Mouse (Mus musculus): ENCODE results near the gene Akirin2. TPM values are rescaled to one million over a fixed set of nuclear protein-coding genes. Genes with fewer than 3 reads are reported as not detected.

The Akirin2 gene
- 95.9 and 99.2 TPM in 2 replicates for polyA plus RNA-seq (2016; fragmentation: Nextera tagmentation; extraction: Ambion mirVana)

DNA sequence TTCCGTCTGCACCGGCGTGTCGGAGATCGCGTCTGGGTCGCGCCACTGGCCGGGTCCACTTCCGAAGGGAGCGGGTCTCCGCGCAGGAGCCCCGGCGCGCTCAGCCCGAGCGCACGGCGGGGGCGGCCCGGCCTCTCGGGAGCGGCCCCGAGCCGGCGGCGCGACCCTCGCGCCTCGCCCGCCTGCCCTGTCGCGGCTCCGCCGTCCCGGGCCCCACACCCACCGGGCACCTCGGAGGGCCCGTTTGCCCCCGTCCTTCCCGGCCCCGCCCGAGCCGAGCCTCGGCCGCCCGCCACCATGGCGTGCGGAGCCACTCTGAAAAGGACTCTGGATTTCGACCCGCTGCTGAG lies at the start of gene Akirin2:
Gene Akirin2, plus strand, starts transcription at position 190 of the 350 bp plus-strand sequence.
- H3K4me2 ChIP-seq (replicated peaks): peak within 1 kb of the TSS; percentile 74
- under 1% methylated on average over 50 of the region's 53 CpGs for WGBS
- H3K27ac ChIP-seq: peak within 1 kb of the TSS; percentile 94
- ATAC-seq (ENCODE audit: insufficient number of reproducible peaks, insufficient read depth, low FRiP score, low TSS enrichment): peak; percentile 11; the same call in 1 of the 2 replicates
- H3K9ac ChIP-seq: peak within 1 kb of the TSS; percentile 98
- no peaks in the 10 kb centered on the region for H3K27me3 ChIP-seq
- peaks cover 11% of the 10 kb centered on the region for H3K4me1 ChIP-seq
- no peaks in the 10 kb centered on the region for H3K9me3 ChIP-seq
- H3K4me3 ChIP-seq: peak within 1 kb of the TSS; percentile 99
- H3K36me3 ChIP-seq: no peaks in the 10 kb centered on the region

DNA sequence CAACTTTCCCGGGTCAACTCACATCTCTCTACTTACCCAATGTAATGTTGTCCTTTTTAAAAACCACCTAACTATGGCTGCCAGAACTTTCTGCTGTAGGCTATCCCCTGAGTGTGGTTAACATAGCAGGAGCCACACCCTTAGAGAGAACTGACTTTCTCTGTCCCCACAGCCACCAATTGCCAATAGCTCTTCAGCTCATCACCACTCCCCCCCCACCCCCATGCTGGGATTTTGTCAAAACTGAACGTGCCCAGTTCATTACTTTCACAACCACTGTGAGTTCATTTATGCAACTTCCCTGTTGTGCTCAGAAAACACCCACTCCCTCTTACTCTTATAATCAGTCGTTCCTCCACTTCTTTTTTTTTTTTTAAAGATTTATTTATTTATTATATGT lies 40.4 kb upstream of the Akirin2 start:
- Histone ChIP-seq H3K9me3 (no peaks in the 10 kb centered on the region), H3K36me3 (no peaks in the 10 kb centered on the region), H3K4me1 (no peaks in the 10 kb centered on the region), H3K4me3 (no peak overlapping the region), H3K9ac (no peak overlapping the region), H3K27me3 (no peaks in the 10 kb centered on the region), H3K4me2 (replicated peaks) (no peak overlapping the region), H3K27ac (no peak overlapping the region)
- ATAC-seq (ENCODE audit: insufficient number of reproducible peaks, insufficient read depth, low FRiP score, low TSS enrichment): no peak
- WGBS: 88% methylated on average over 3 of the region's 3 CpGs

DNA sequence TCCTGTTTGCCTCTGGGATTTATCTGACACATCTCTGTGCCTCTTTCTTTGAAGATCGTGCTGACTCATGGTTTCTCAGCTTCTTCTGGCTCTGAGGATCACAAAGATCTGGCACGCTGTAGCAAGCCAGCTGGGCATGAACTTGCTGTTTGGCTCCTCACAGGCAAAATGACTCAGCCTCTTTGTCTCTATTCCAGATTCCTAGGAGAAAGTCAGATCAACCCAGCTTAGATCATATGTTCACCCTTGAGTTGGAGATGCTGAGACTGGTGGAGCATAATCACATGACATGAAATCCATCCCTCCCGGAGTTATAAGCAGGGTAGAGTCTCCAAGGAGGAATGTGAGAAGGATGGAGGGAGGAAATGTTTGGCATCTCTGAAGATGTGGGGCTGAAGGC lies 27.9 kb upstream of the Akirin2 start:
- Histone ChIP-seq H3K27me3 (no peaks in the 10 kb centered on the region), H3K4me2 (replicated peaks) (no peak overlapping the region), H3K4me1 (no peaks in the 10 kb centered on the region), H3K27ac (no peak overlapping the region), H3K36me3 (no peaks in the 10 kb centered on the region), H3K9ac (no peak overlapping the region), H3K4me3 (no peak overlapping the region), H3K9me3 (no peaks in the 10 kb centered on the region)
- WGBS: 77% methylated on average over 3 of the region's 3 CpGs
- no peak for ATAC-seq (ENCODE audit: insufficient number of reproducible peaks, insufficient read depth, low FRiP score, low TSS enrichment)

DNA sequence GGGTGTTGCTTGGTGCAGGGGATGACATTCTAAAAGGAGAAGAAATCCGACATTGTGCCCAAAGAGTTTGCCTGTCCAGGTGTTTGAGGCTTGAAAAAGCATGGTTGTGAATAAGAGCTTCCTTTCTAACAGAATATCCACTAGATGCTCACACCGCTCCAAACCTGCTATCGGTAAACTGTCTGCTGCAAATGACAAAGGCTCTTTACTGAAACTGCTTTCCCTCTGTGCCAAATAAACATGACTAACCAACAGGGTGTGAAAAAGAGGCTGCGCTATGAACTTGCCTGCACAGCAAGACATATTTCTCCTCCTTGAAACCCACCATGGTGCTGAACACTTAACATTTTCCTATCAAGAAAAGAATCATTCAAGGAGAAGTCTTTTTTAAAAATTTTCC lies 27.2 kb upstream of the Akirin2 start:
- no peak overlapping the region for H3K27ac ChIP-seq
- H3K9me3 ChIP-seq: no peaks in the 10 kb centered on the region
- H3K4me3 ChIP-seq: no peak overlapping the region
- no peaks in the 10 kb centered on the region for H3K27me3 ChIP-seq
- WGBS: 88% methylated on average over 4 of the region's 4 CpGs
- H3K9ac ChIP-seq: no peak overlapping the region
- no peak overlapping the region for H3K4me2 ChIP-seq (replicated peaks)
- H3K4me1 ChIP-seq: no peaks in the 10 kb centered on the region
- no peak for ATAC-seq (ENCODE audit: insufficient number of reproducible peaks, insufficient read depth, low FRiP score, low TSS enrichment)
- no peaks in the 10 kb centered on the region for H3K36me3 ChIP-seq

DNA sequence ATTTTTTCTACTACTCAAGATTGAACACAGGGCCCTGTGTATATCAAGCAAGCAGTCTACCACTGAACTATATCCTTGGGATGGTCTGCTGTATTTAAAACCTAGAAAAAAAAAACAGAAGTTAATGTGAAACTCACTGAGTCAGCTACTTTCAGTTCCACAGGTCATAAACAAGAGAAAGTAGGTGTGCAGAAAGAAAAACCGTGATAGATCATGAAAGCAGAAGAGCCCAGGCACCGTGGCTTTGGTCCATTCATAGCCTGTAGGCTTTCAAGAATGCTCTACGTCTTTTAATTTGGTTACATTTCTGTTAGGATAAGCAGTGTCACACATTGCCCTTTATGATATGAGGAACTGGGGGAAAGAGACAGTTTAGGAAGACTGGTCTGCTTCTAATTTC lies 24.0 kb upstream of the Akirin2 start:
- no peak overlapping the region for H3K9ac ChIP-seq
- H3K4me2 ChIP-seq (replicated peaks): no peak overlapping the region
- H3K9me3 ChIP-seq: no peaks in the 10 kb centered on the region
- 86% methylated on average over 3 of the region's 3 CpGs for WGBS
- no peaks in the 10 kb centered on the region for H3K27me3 ChIP-seq
- ATAC-seq (ENCODE audit: insufficient number of reproducible peaks, insufficient read depth, low FRiP score, low TSS enrichment): no peak
- H3K27ac ChIP-seq: no peak overlapping the region
- no peaks in the 10 kb centered on the region for H3K4me1 ChIP-seq
- no peak overlapping the region for H3K4me3 ChIP-seq
- no peaks in the 10 kb centered on the region for H3K36me3 ChIP-seq

DNA sequence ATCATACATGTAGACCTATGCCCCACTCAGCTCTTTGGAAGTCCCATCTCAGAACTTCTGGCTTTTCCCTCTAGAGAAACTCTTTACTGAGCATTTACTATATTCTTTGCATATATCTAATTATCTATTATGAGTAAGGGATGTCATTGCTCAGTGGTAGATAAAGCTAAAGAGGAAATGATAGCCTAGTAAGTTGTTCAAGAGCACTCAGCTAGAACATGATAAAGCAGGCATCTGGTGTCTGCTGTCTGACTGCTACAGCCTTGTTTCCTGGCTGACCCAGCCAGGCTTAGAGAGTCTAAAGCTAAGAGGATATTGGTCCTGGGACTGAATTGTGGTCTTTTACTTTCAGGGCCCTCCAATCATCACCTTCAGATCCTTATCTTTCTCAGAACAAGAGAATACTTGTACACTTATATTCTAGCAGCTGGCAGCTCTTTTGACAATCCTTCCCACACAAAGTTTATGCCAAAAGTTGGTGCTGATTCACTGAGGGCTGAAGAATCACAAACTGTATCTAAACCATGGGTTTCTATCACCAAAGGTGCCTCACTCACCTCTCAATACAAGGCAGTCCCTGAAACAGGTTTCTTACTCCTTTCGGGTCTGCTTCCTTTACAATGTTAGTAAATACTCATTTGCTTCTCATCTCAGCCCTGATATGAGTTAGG lies 22.2 kb upstream of the Akirin2 start:
- Histone ChIP-seq H3K4me1 (no peaks in the 10 kb centered on the region), H3K4me2 (replicated peaks) (no peak overlapping the region), H3K4me3 (no peak overlapping the region), H3K9me3 (no peaks in the 10 kb centered on the region), H3K27ac (no peak overlapping the region), H3K27me3 (no peaks in the 10 kb centered on the region), H3K9ac (no peak overlapping the region), H3K36me3 (no peaks in the 10 kb centered on the region)
- ATAC-seq (ENCODE audit: insufficient number of reproducible peaks, insufficient read depth, low FRiP score, low TSS enrichment): no peak
- 79% methylated on average over 1 of the region's 1 CpGs for WGBS

DNA sequence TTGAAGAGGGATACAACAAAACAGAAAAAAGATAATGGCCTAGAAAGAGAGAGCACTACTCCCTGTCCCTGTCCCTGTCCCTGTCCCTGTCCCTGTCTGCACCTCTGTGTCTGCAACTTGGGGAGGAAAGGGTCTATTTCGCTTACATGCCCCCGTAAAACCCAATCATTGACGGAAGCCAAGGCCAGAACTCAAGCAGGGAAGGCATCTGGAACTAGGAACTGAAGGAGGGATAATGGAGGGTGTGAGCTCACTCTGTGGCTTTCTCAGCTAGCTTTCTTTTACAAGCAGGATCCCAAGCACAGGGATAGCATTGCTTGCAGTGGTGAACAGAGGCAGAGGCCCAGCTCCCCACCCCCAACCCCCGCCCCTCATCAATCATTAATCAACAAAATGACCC lies 21.4 kb upstream of the Akirin2 start:
- no peak overlapping the region for H3K27ac ChIP-seq
- ATAC-seq (ENCODE audit: insufficient number of reproducible peaks, insufficient read depth, low FRiP score, low TSS enrichment): no peak
- H3K9me3 ChIP-seq: no peaks in the 10 kb centered on the region
- H3K36me3 ChIP-seq: no peaks in the 10 kb centered on the region
- H3K27me3 ChIP-seq: no peaks in the 10 kb centered on the region
- WGBS: 68% methylated on average over 4 of the region's 4 CpGs
- H3K9ac ChIP-seq: no peak overlapping the region
- H3K4me3 ChIP-seq: no peak overlapping the region
- H3K4me1 ChIP-seq: no peaks in the 10 kb centered on the region
- no peak overlapping the region for H3K4me2 ChIP-seq (replicated peaks)

DNA sequence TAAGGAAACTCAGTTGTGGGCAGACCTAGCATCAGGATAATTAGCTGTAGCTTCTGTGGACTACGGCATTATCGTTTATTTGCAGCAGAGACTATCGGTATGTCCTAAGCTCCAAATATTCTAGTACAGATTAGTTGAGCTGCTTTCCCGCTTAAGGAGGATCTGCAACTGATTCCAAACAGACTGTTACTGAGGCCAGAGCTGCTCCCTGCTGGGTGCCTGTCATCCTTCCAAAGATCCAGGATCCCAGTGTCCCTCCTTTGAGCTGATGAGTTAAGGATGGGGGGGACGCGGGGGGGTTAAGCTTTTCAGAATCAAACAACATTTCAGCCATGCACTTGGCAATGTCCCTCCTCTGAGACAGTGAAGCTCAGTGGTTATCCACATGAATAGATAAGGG lies 20.8 kb upstream of the Akirin2 start:
- WGBS: 85% methylated on average over 6 of the region's 6 CpGs
- Histone ChIP-seq H3K27ac (no peak overlapping the region), H3K4me2 (replicated peaks) (no peak overlapping the region)

DNA sequence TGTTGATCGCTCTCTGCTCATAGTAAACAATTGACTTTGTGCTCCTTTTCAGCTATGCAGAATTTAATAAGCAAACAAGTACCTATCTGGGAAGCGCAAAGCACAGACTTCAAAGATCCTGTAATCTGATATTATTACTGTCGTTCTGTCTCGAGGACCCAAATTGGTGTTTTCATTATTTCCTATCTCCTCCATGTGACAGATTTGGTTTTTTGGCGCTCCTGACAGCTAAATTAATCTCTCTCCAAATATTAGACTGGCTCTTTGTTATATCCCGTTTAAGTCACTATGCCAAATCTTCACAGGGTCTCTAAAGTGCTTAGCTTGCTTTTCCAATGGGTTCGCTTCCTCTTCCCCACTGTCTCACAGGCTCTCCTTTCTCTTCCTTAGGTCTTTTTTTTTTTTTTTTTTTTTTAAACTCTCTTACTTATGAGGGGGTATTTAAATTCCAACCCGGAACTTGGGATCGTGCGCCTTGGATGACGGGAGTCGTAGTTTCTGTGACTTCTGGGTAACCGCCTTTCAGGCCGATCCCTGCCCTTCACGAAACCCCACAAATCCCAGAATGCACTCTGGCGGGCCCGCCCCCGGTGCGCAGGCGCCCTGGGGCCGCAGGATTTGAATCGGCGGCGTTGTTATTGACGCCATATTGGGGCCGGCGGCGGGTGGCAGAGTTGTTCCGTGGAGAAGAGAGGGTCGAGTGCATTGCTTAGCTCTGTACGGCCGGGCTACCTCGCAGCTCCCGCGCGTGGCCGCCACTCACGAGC lies 573 bp upstream of the Akirin2 start:
- WGBS: 2% methylated on average over 38 of the region's 38 CpGs
- H3K27me3 ChIP-seq: no peaks in the 10 kb centered on the region

More for the DNA sequence above, 20.8 kb upstream of the Akirin2 start:
- H3K4me1 ChIP-seq: no peaks in the 10 kb centered on the region
- no peaks in the 10 kb centered on the region for H3K9me3 ChIP-seq
- H3K36me3 ChIP-seq: no peaks in the 10 kb centered on the region
- no peaks in the 10 kb centered on the region for H3K27me3 ChIP-seq
- no peak overlapping the region for H3K4me3 ChIP-seq
- no peak for ATAC-seq (ENCODE audit: insufficient number of reproducible peaks, insufficient read depth, low FRiP score, low TSS enrichment)
- H3K9ac ChIP-seq: no peak overlapping the region

DNA sequence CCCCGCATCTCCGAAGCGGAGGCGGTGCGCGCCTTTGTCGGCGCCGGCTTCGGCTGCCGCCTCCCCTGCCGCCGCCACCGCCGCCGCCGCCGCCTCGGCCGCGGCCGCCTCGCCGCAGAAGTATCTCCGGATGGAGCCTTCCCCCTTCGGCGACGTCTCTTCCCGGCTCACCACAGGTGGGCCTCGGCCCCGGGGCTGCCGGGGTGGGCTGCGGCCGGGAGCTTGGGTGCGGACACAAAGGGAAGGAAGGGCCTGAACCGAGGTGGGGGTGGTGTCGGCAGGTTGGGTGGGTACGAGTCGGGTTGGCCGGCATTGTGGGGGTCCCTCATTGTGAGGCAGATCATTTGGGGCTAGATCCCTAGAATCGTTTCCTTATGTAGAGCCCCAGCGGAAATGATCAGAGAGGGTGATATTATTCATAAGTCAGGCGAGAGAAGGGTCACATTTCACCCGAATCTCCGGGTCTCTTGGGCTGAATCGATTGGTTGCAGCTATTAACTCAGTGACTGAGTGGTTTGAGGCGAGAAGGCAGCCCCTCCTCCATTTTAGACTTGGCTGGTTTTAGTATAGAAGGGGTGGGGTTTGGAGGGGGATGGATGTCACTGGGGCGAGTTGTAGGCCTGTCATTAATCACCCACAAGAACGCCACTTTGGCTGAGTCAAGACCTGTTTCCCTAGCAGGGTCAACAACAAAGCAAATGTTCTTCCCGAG lies 517 bp downstream of the Akirin2 start:
- Histone ChIP-seq H3K9me3 (no peaks in the 10 kb centered on the region), H3K4me2 (replicated peaks) (peak overlapping the region; percentile 74), H3K4me3 (peak overlapping the region; percentile 99), H3K4me1 (peaks cover 11% of the 10 kb centered on the region), H3K27me3 (no peaks in the 10 kb centered on the region), H3K27ac (peak overlapping the region; percentile 94), H3K36me3 (no peaks in the 10 kb centered on the region), H3K9ac (peak overlapping the region; percentile 98)
- peak; percentile 66 for ATAC-seq (ENCODE audit: insufficient number of reproducible peaks, insufficient read depth, low FRiP score, low TSS enrichment)
- under 1% methylated on average over 31 of the region's 50 CpGs for WGBS

More for the DNA sequence above, 573 bp upstream of the Akirin2 start:
- peak overlapping the region; percentile 98 for H3K9ac ChIP-seq
- H3K9me3 ChIP-seq: no peaks in the 10 kb centered on the region
- H3K27ac ChIP-seq: peak overlapping the region; percentile 94
- H3K4me2 ChIP-seq (replicated peaks): peak overlapping the region; percentile 74
- peaks cover 11% of the 10 kb centered on the region for H3K4me1 ChIP-seq
- peak; percentile 92 for ATAC-seq (ENCODE audit: insufficient number of reproducible peaks, insufficient read depth, low FRiP score, low TSS enrichment)
- peak overlapping the region; percentile 99 for H3K4me3 ChIP-seq
- no peaks in the 10 kb centered on the region for H3K36me3 ChIP-seq

DNA sequence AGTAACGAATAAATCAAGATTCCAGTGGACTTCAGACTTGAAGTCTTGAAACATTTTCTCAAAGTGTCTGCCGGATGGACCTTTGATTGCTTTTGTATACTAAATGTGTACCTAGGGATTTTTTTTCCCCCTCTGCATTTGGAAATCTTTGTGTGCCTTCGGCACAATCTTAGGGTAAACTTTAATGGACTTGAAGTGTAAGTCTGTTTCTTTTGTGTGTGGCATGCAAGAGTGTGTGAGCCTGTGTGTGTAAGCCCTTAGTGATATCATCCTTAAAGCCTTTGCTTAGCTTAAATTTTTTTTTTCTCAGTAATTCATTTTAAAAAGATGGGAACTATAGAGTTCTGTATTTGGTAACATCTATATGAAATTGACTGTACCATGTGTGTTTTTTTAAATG lies 1.2 kb downstream of the Akirin2 start:
- Histone ChIP-seq H3K4me1 (peaks cover 11% of the 10 kb centered on the region), H3K4me2 (replicated peaks) (peak overlapping the region; percentile 74), H3K36me3 (no peaks in the 10 kb centered on the region), H3K9ac (peak overlapping the region; percentile 98), H3K27ac (no peak overlapping the region), H3K9me3 (no peaks in the 10 kb centered on the region), H3K27me3 (no peaks in the 10 kb centered on the region), H3K4me3 (peak overlapping the region; percentile 99)
- ATAC-seq (ENCODE audit: insufficient number of reproducible peaks, insufficient read depth, low FRiP score, low TSS enrichment): no peak
- WGBS: 18% methylated on average over 3 of the region's 3 CpGs

DNA sequence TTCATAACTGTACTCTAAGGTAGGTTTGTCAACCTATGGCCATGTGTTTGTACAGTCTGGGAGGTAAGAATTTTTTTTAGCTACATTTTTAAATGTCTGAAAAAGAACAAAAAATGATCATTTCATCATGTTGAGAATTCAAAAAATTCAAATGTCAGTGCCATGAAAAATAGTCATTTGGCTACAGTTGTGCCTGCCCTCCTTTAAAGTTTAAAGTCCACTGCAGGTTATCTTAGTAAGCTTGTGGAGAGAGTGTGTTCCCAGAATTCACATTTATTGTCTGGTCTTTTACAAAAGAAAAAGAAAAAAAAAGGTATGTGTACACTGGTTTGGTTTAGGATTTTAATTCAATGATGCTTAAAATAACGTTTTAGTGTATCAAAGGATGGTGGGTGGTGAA lies 3.9 kb downstream of the Akirin2 start:
- H3K4me3 ChIP-seq: no peak overlapping the region
- no peak overlapping the region for H3K27ac ChIP-seq
- no peak overlapping the region for H3K9ac ChIP-seq
- WGBS: 55% methylated on average over 1 of the region's 1 CpGs
- H3K4me2 ChIP-seq (replicated peaks): no peak overlapping the region
- H3K9me3 ChIP-seq: no peaks in the 10 kb centered on the region
- peaks cover 11% of the 10 kb centered on the region for H3K4me1 ChIP-seq
- H3K27me3 ChIP-seq: no peaks in the 10 kb centered on the region
- no peaks in the 10 kb centered on the region for H3K36me3 ChIP-seq
- ATAC-seq (ENCODE audit: insufficient number of reproducible peaks, insufficient read depth, low FRiP score, low TSS enrichment): no peak
